15 mouse cellular contexts compared by ENCODE assay signal in the genomic region with DNA sequence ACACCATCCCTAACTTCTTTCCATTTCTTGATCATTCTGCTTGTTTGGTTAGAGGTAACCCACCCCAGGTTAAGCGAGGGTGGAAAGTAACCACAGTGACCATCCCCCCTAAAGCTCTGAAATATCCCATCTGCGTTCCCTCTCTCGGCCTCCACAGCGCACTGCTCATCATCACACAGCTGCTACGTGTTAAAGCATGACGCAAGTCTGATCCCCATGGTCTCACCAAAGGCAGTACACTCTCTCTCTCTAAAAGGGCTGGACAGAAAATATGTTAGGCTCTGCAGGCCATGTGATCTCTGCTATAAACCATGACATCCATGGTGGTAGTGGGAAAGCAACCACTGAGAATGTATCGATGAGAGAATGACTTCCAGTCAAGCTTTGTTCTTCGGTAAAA. TPM values are rescaled to one million over a fixed set of nuclear protein-coding genes. Genes with fewer than 3 reads are reported as not detected.
DNase-seq lines count a peak whose midpoint lies in the region; ATAC-seq and TF ChIP-seq lines count a peak whose summit lies in the region.
"Had no signal": no experiment of that assay in that cellular context is flagged by ENCODE, and none has a peak within 500 bp of the region (broad histone marks: within the 10 kb centered on the region; RNA-seq: fewer than 3 reads in every experiment).

No protein-coding gene starts in this region.

- no peaks in the 10 kb centered on the region for H3K27me3 ChIP-seq in kidney, embryonic 16.5 days (ENCODE audit: insufficient read depth, low read length)
- peaks cover 7% of the 10 kb centered on the region for H3K27me3 ChIP-seq in embryonic facial prominence, embryonic 10.5 days (replicated peaks; ENCODE audit: low read depth, poor library complexity, severe bottlenecking)
- no peaks in the 10 kb centered on the region for H3K27me3 ChIP-seq in embryonic facial prominence, embryonic 11.5 days (ENCODE audit: control insufficient read depth, insufficient read depth, low read length)
- H3K27me3 ChIP-seq in limb, embryonic 14.5 days (ENCODE audit: control insufficient read depth, insufficient read depth, low read length), result no peaks in the 10 kb centered on the region

- ATAC-seq in kidney, embryonic 16.5 days (ENCODE audit: low FRiP score, low TSS enrichment), result peak; percentile 84
- ATAC-seq in embryonic facial prominence, embryonic 11.5 days (replicated peaks; ENCODE audit: insufficient number of reproducible peaks, low FRiP score, low TSS enrichment, low read depth), result peak; percentile 81
- ATAC-seq in limb, embryonic 14.5 days (ENCODE audit: low FRiP score, low read depth), result peak; percentile 90
- no peak for ATAC-seq in megakaryocyte, adult 5-6 weeks (ENCODE audit: poor library complexity, severe bottlenecking)
- ATAC-seq: CD4-positive, CD25-positive, alpha-beta regulatory T cell, adult 4 months had no signal

- no peaks in the 10 kb centered on the region for H3K36me3 ChIP-seq in kidney, embryonic 16.5 days (ENCODE audit: insufficient read depth, low read length)
- H3K36me3 ChIP-seq in embryonic facial prominence, embryonic 10.5 days (replicated peaks), result no peaks in the 10 kb centered on the region
- H3K36me3 ChIP-seq in embryonic facial prominence, embryonic 11.5 days (replicated peaks; ENCODE audit: control insufficient read depth, insufficient read depth, low read depth, low read length), result no peaks in the 10 kb centered on the region
- no peaks in the 10 kb centered on the region for H3K36me3 ChIP-seq in limb, embryonic 14.5 days (ENCODE audit: control insufficient read depth, insufficient read depth, low read length)
- H3K36me3 ChIP-seq: heart, embryonic 12.5 days; liver, embryonic 13.5 days had no signal

- 74% methylated on average over 8 of the region's 8 CpGs for WGBS in kidney, embryonic 16.5 days
- WGBS in embryonic facial prominence, embryonic 10.5 days, result 67% methylated on average over 8 of the region's 8 CpGs
- WGBS in embryonic facial prominence, embryonic 11.5 days, result 60% methylated on average over 8 of the region's 8 CpGs
- 57% methylated on average over 8 of the region's 8 CpGs for WGBS in limb, embryonic 14.5 days

- TF ChIP-seq POLR2A in limb, embryonic 14.5 days (IDR thresholded peaks at IDR 0.05; ENCODE audit: borderline replicate concordance, extremely low read depth, insufficient read depth, insufficient read length), result no peak

- 0 out of 2 replicates have a peak overlapping the region, but pooled peaks have one; percentile 0 for H3K27ac ChIP-seq in kidney, embryonic 16.5 days (ENCODE audit: low read length)
- H3K27ac ChIP-seq in embryonic facial prominence, embryonic 10.5 days (replicated peaks), result peak overlapping the region; percentile 58
- H3K27ac ChIP-seq in embryonic facial prominence, embryonic 11.5 days (replicated peaks; ENCODE audit: low read depth, low read length), result no peak overlapping the region
- H3K27ac ChIP-seq in limb, embryonic 14.5 days (replicated peaks; ENCODE audit: low read depth, low read length), result no peak overlapping the region
- H3K27ac ChIP-seq: liver, embryonic 13.5 days had no signal

- no peak overlapping the region for H3K9ac ChIP-seq in kidney, embryonic 16.5 days (replicated peaks; ENCODE audit: low read length)
- H3K9ac ChIP-seq in embryonic facial prominence, embryonic 11.5 days (replicated peaks; ENCODE audit: low read length), result no peak overlapping the region
- H3K9ac ChIP-seq in limb, embryonic 14.5 days (ENCODE audit: low read depth, low read length, severe bottlenecking), result no peak overlapping the region
- H3K9ac ChIP-seq: heart, embryonic 12.5 days; liver, embryonic 13.5 days had no signal

- H3K9me3 ChIP-seq in kidney, embryonic 16.5 days (ENCODE audit: low read length), result no peaks in the 10 kb centered on the region
- H3K9me3 ChIP-seq in embryonic facial prominence, embryonic 10.5 days, result no peaks in the 10 kb centered on the region
- no peaks in the 10 kb centered on the region for H3K9me3 ChIP-seq in embryonic facial prominence, embryonic 11.5 days (replicated peaks; ENCODE audit: control insufficient read depth, low read length)
- H3K9me3 ChIP-seq in limb, embryonic 14.5 days (ENCODE audit: control insufficient read depth, low read length), result no peaks in the 10 kb centered on the region
- H3K9me3 ChIP-seq: heart, embryonic 12.5 days; liver, embryonic 13.5 days had no signal

- no peak for DNase-seq in kidney, adult 18-20 months
- DNase-seq in embryonic facial prominence, embryonic 10.5 days (ENCODE audit: low spot score), result peak; percentile 57
- DNase-seq in embryonic facial prominence, embryonic 11.5 days (ENCODE audit: low spot score), result peak; percentile 76
- DNase-seq in limb, embryonic 14.5 days (ENCODE audit: low spot score), result peak; percentile 54
- DNase-seq in thymus, postnatal 14 days, result no peak
- DNase-seq: adrenal gland, adult 8-10 months; cerebellum, adult 18-20 months; gastrocnemius, postnatal 36 days; heart, postnatal 36 days; liver, embryonic 13.5 days; right cerebral cortex, postnatal 14 days had no signal

- no peak overlapping the region for H3K4me3 ChIP-seq in kidney, embryonic 16.5 days (ENCODE audit: low read length)
- no peak overlapping the region for H3K4me3 ChIP-seq in embryonic facial prominence, embryonic 10.5 days
- no peak overlapping the region for H3K4me3 ChIP-seq in embryonic facial prominence, embryonic 11.5 days (ENCODE audit: low read depth, low read length)
- no peak overlapping the region for H3K4me3 ChIP-seq in limb, embryonic 14.5 days (replicated peaks; ENCODE audit: low read length)
- H3K4me3 ChIP-seq: heart, embryonic 12.5 days; liver, embryonic 13.5 days had no signal

- 0 out of 2 replicates have a peak, but pooled peaks cover 8% of the 10 kb centered on the region for H3K4me1 ChIP-seq in kidney, embryonic 16.5 days (ENCODE audit: insufficient read depth, low read length)
- H3K4me1 ChIP-seq in embryonic facial prominence, embryonic 10.5 days, result peaks cover 38% of the 10 kb centered on the region
- no peaks in the 10 kb centered on the region for H3K4me1 ChIP-seq in embryonic facial prominence, embryonic 11.5 days (ENCODE audit: control insufficient read depth, insufficient read depth, low read length)
- peaks cover 11% of the 10 kb centered on the region for H3K4me1 ChIP-seq in limb, embryonic 14.5 days (ENCODE audit: control insufficient read depth, insufficient read depth, low read length)

- no peak overlapping the region for H3K4me2 ChIP-seq in kidney, embryonic 16.5 days (replicated peaks; ENCODE audit: low read depth, low read length)
- no peak overlapping the region for H3K4me2 ChIP-seq in embryonic facial prominence, embryonic 11.5 days (ENCODE audit: low read depth, low read length)
- H3K4me2 ChIP-seq in limb, embryonic 14.5 days (replicated peaks; ENCODE audit: low read depth, low read length, severe bottlenecking), result no peak overlapping the region
- H3K4me2 ChIP-seq: heart, embryonic 12.5 days; liver, embryonic 13.5 days had no signal

RNA-seq across cellular contexts. Expression of a gene that starts 14.4 kb away (rescaled TPM):
- 71.6 and 75.8 TPM in 2 replicates for polyA plus RNA-seq in kidney, embryonic 16.5 days (2015; fragmentation: Nextera tagmentation; extraction: Ambion mirVana)
- polyA plus RNA-seq in embryonic facial prominence, embryonic 10.5 days (2016; fragmentation: Nextera tagmentation; extraction: Ambion mirVana), result 54.1 and 55.1 TPM in 2 replicates
- polyA plus RNA-seq in embryonic facial prominence, embryonic 11.5 days (2014; fragmentation: Nextera tagmentation; extraction: Ambion mirVana), result 55.0 and 61.9 TPM in 2 replicates
- polyA plus RNA-seq in limb, embryonic 14.5 days (2012; rRNA removed), result 20.7 and 21.3 TPM in 2 replicates
- 36.0 and 49.5 TPM in 2 replicates for polyA plus RNA-seq in limb, embryonic 14.5 days (2014; fragmentation: Nextera tagmentation; extraction: Ambion mirVana)
- 0.16 and 0.57 TPM in 2 replicates for total RNA-seq in megakaryocyte, adult 5-6 weeks (2015)
- 0.18 and 1.4 TPM in 2 replicates for total RNA-seq in megakaryocyte, adult 5-6 weeks (2017)

Comparison
In these comparisons a context has a peak if more than half of its experiments do, and no peak if none do; other contexts are left out.
1. H3K27ac ChIP-seq: peak in kidney, embryonic 16.5 days (single experiment) and embryonic facial prominence, embryonic 10.5 days (single experiment); none in embryonic facial prominence, embryonic 11.5 days (single experiment) and limb, embryonic 14.5 days (single experiment).
2. DNase-seq: peak in embryonic facial prominence, embryonic 10.5 days (single experiment), embryonic facial prominence, embryonic 11.5 days (single experiment) and limb, embryonic 14.5 days (single experiment); none in kidney, adult 18-20 months (single experiment) and thymus, postnatal 14 days (single experiment).